Comparison of ENCODE assay signal across 16 mouse cellular contexts in the genomic region with DNA sequence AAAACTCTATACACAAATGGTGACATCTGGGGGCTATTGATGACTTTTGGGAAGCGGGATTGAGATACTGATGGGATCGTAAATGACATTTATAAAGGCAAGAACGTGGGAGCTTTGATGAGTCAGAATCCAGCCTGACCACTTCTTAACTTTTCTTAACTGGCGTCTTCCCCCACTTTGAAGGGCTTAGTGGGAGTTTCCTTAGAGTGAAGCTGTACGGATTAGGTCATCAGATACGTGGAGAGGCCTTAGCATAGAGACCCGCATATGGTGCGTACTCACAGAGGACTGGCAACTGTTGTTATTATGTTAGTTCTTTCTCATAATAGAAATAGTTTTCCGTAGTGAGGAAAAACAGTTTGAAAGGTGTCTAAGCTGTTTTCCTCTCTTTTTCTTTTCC.
"Had no signal": no experiment of that assay in that cellular context is flagged by ENCODE, and none has a peak within 500 bp of the region (broad histone marks: within the 10 kb centered on the region; RNA-seq: fewer than 3 reads in every experiment).

No protein-coding gene starts in this region.

- H3K4me2 ChIP-seq: liver, embryonic 13.5 days; liver, embryonic 15.5 days; lung, embryonic 14.5 days; midbrain, embryonic 12.5 days; midbrain, embryonic 15.5 days; neural tube, embryonic 12.5 days; stomach, embryonic 15.5 days had no signal

- H3K4me3 ChIP-seq: liver, embryonic 13.5 days; liver, embryonic 15.5 days; megakaryocyte, embryonic 14.5 days; midbrain, embryonic 12.5 days; midbrain, embryonic 15.5 days; neural tube, embryonic 12.5 days; stomach, embryonic 15.5 days had no signal

- H3K27ac ChIP-seq: liver, embryonic 13.5 days; liver, embryonic 15.5 days; macrophage; midbrain, embryonic 12.5 days; midbrain, embryonic 15.5 days; neural tube, embryonic 12.5 days; stomach, embryonic 15.5 days; stomach, postnatal 0 days had no signal

- ATAC-seq: liver, postnatal 0 days; midbrain, embryonic 15.5 days had no signal

- H3K4me1 ChIP-seq: liver, embryonic 15.5 days; midbrain, embryonic 12.5 days; midbrain, embryonic 15.5 days; neural tube, embryonic 12.5 days; stomach, embryonic 15.5 days had no signal

- DNase-seq: liver, embryonic 13.5 days; liver, postnatal 0 days; lung, embryonic 14.5 days; lung, postnatal 14 days; right cerebral cortex, postnatal 14 days; thymus, adult 2 months; thymus, postnatal 25 days; thymus, postnatal 4 days had no signal

- H3K9me3 ChIP-seq: liver, embryonic 13.5 days; liver, embryonic 15.5 days; megakaryocyte, embryonic 14.5 days; midbrain, embryonic 12.5 days; midbrain, embryonic 15.5 days; neural tube, embryonic 12.5 days; stomach, embryonic 15.5 days had no signal

- H3K9ac ChIP-seq: liver, embryonic 13.5 days; liver, embryonic 15.5 days; liver, postnatal 0 days; lung, embryonic 14.5 days; midbrain, embryonic 12.5 days; midbrain, embryonic 15.5 days; neural tube, embryonic 12.5 days; stomach, embryonic 15.5 days had no signal

- H3K27me3 ChIP-seq: liver, embryonic 13.5 days; liver, embryonic 15.5 days; megakaryocyte, embryonic 14.5 days; midbrain, embryonic 12.5 days; midbrain, embryonic 15.5 days; neural tube, embryonic 12.5 days; stomach, embryonic 15.5 days had no signal

- H3K36me3 ChIP-seq: liver, embryonic 13.5 days; liver, embryonic 15.5 days; midbrain, embryonic 12.5 days; midbrain, embryonic 15.5 days; neural tube, embryonic 12.5 days; stomach, embryonic 15.5 days had no signal
